ENCODE assay signal across 18 mouse cellular contexts in the genomic region with DNA sequence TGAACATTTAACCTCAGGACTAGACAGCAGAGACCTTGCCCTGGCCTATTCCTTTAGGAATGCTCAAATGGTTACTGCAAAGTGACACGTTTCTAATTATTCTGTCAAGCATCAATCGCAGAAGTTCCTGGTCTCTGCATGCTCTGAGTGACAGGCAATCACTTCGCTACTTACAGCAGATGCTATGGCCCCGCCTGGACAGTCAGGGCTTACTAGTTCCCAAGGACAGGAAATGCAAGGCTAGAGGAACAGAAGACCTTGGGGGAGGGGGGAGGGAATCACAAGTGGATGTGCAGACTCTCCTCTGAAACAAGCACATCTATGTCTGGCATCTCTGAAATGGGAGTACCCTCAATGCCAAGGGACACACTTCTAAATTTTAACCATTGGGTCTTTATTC.
DNase-seq lines count a peak whose midpoint lies in the region; ATAC-seq and TF ChIP-seq lines count a peak whose summit lies in the region.
"Had no signal": no experiment of that assay in that cellular context is flagged by ENCODE, and none has a peak within 500 bp of the region (broad histone marks: within the 10 kb centered on the region; RNA-seq: fewer than 3 reads in every experiment).

No protein-coding gene starts in this region.

- H3K4me1 ChIP-seq in lung, embryonic 14.5 days (ENCODE audit: insufficient read depth): no peaks in the 10 kb centered on the region

- 0 out of 2 replicates have a peak, but pooled peaks have one; percentile 61 for ATAC-seq in lung, embryonic 14.5 days (ENCODE audit: insufficient read depth)
- ATAC-seq: activated CD4-positive, CD25-positive, alpha-beta regulatory T cell, adult 4 months had no signal

- TF ChIP-seq CTCF in lung, embryonic 14.5 days (IDR thresholded peaks at IDR 0.05; ENCODE audit: low read depth): no peak

- WGBS in lung, embryonic 14.5 days: 41% methylated on average over 4 of the region's 4 CpGs

- H3K9me3 ChIP-seq in lung, embryonic 14.5 days (ENCODE audit: low read depth, low read length): no peaks in the 10 kb centered on the region
- H3K9me3 ChIP-seq: embryonic facial prominence, embryonic 13.5 days; heart, embryonic 15.5 days; hindbrain, embryonic 15.5 days had no signal

- H3K4me2 ChIP-seq in lung, embryonic 14.5 days: no peak overlapping the region
- H3K4me2 ChIP-seq: embryonic facial prominence, embryonic 13.5 days; heart, embryonic 15.5 days; hindbrain, embryonic 15.5 days had no signal

- no peaks in the 10 kb centered on the region for H3K36me3 ChIP-seq in lung, embryonic 14.5 days (ENCODE audit: insufficient read depth)
- H3K36me3 ChIP-seq: heart, embryonic 15.5 days; hindbrain, embryonic 15.5 days had no signal

- no peak overlapping the region for H3K27ac ChIP-seq in lung, embryonic 14.5 days (ENCODE audit: low read depth)
- H3K27ac ChIP-seq: embryonic facial prominence, embryonic 13.5 days; heart, embryonic 15.5 days; hindbrain, embryonic 15.5 days; macrophage had no signal

- H3K4me3 ChIP-seq in lung, embryonic 14.5 days (ENCODE audit: low read depth, low read length): no peak overlapping the region
- H3K4me3 ChIP-seq: embryonic facial prominence, embryonic 13.5 days; heart, embryonic 15.5 days; hindbrain, embryonic 15.5 days had no signal

- intact Hi-C loops in left cerebral cortex, postnatal 25 days (cut with DNase I): no loop called here

- peak; percentile 30 for DNase-seq in lung, embryonic 14.5 days
- no peak for DNase-seq in lung, postnatal 14 days
- peak; percentile 42 for DNase-seq in R1 (ENCODE audit: low read depth, low spot score)
- DNase-seq in adrenal gland, adult 8-10 months: peak; percentile 6
- peak; percentile 10 for DNase-seq in embryo, embryonic 9.5 days (ENCODE audit: extremely low spot score)
- no peak for DNase-seq in gastrocnemius, postnatal 25 days
- DNase-seq in left cerebral cortex, postnatal 25 days (ENCODE audit: low spot score in 2 of 2): no peak
- DNase-seq: cerebellum, adult 9-11 months; kidney, adult 11 months; kidney, postnatal 25 days; layer of hippocampus, adult 9-11 months; midbrain, embryonic 14.5 days; right cerebral cortex, postnatal 4 days had no signal

- H3K27me3 ChIP-seq in lung, embryonic 14.5 days (ENCODE audit: insufficient read depth, low read length): no peaks in the 10 kb centered on the region
- H3K27me3 ChIP-seq: embryonic facial prominence, embryonic 13.5 days; heart, embryonic 15.5 days had no signal

- H3K9ac ChIP-seq in lung, embryonic 14.5 days: no peak overlapping the region
- H3K9ac ChIP-seq: embryonic facial prominence, embryonic 13.5 days; heart, embryonic 15.5 days; hindbrain, embryonic 15.5 days had no signal

Comparison
In these comparisons a context has a peak if more than half of its experiments do, and no peak if none do; other contexts are left out.
1. DNase-seq: peak in lung, embryonic 14.5 days (single experiment), R1 (single experiment), adrenal gland, adult 8-10 months (single experiment) and embryo, embryonic 9.5 days (single experiment); none in lung, postnatal 14 days (single experiment), gastrocnemius, postnatal 25 days (single experiment) and left cerebral cortex, postnatal 25 days (0 of 2).